Mouse (Mus musculus): Measurements from ENCODE around the gene Bivm. TPM values are rescaled to one million over a fixed set of nuclear protein-coding genes. Genes with fewer than 3 reads are reported as not detected.

The Bivm gene
- polyA plus RNA-seq, 1 experiment from 2014 or later: 32.1 TPM

Other genes with a start within 250 kb of the Bivm start
- 66.2 and 66.4 TPM in 2 replicates for gene Tpp2, start 185.3 kb upstream of the Bivm start, polyA plus RNA-seq (2015; fragmentation: Nextera tagmentation; extraction: Ambion mirVana)
- gene Mettl21c, start 98.9 kb upstream of the Bivm start, polyA plus RNA-seq (2015; fragmentation: Nextera tagmentation; extraction: Ambion mirVana): 1.3 and 1.4 TPM in 2 replicates
- 0.06 and 0.09 TPM in 2 replicates for gene Gm8251, start 57.0 kb upstream of the Bivm start, polyA plus RNA-seq (2015; fragmentation: Nextera tagmentation; extraction: Ambion mirVana)
- 51.7 and 56.6 TPM in 2 replicates for gene Tex30, start 16.5 kb upstream of the Bivm start, polyA plus RNA-seq (2015; fragmentation: Nextera tagmentation; extraction: Ambion mirVana)
- gene Kdelc1, start 149 bp upstream of the Bivm start, polyA plus RNA-seq (2015; fragmentation: Nextera tagmentation; extraction: Ambion mirVana): 29.2 and 30.1 TPM in 2 replicates
- 32.5 and 36.7 TPM in 2 replicates for gene Ercc5, start 28.8 kb downstream of the Bivm start, polyA plus RNA-seq (2015; fragmentation: Nextera tagmentation; extraction: Ambion mirVana)
- not detected in 2 replicates for gene Mettl21e, start 100.0 kb downstream of the Bivm start, polyA plus RNA-seq (2015; fragmentation: Nextera tagmentation; extraction: Ambion mirVana)